Mouse (Mus musculus): Measurements from ENCODE around the gene 1600014C23Rik.

DNA sequence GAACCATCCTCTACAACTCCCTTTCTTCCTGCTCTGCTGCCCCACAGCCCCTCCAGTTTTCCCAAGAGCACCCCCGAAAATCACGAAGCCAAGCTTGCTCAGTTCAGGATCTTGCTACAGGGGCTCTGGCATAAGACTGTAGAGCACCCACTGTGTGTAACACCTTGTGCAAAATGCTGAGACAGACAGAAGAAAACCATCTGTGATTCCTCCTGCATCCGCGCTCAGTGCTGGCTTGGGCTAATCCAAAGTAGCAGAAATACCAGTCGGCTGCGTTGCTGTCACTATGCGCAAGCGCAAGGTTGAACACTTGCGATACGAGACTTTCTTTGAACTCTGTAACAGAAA is 9.1 kb downstream of the 1600014C23Rik start:
- TF ChIP-seq CTCF (conservative IDR thresholded peaks at IDR 0.05; ENCODE audit: low read length) (no peak), NANOG (IDR thresholded peaks at IDR 0.05; ENCODE audit: borderline replicate concordance, low read length) (no peak), POU5F1 (IDR thresholded peaks at IDR 0.05; ENCODE audit: borderline replicate concordance, low read length) (no peak)

Data from E14TG2a.4 (cell line).